Mouse (Mus musculus) heart, embryonic 15.5 days (tissue): Measurements from ENCODE around the gene Camta1. TPM values are rescaled to one million over a fixed set of nuclear protein-coding genes. Genes with fewer than 3 reads are reported as not detected.

ENCODE experiments used
- ATAC-seq: fragments of 200-750 bp; cut with Nextera tagmentation; replicated peaks from 2 replicates; pipeline ENCODE4 v1.8.0; 2017; ENCODE audit warnings: low read depth, moderate TSS enrichment; ENCODE audit not compliant: insufficient number of reproducible peaks, insufficient read depth, low FRiP score
- H3K27ac ChIP-seq: fragments of 300-500 bp; sonication (generic); 2 replicates; pipeline ENCODE4 v1.5.1; 2015; ENCODE audit warnings: mild to moderate bottlenecking, inconsistent platforms
- H3K27me3 ChIP-seq: fragments of 300-500 bp; sonication (generic); 2 replicates; pipeline ENCODE4 v1.6.1; 2015; ENCODE audit warnings: inconsistent platforms
- H3K36me3 ChIP-seq: fragments of 300-500 bp; sonication (generic); 2 replicates; pipeline ENCODE4 v1.6.1; 2015; ENCODE audit warnings: mild to moderate bottlenecking, inconsistent platforms
- H3K4me1 ChIP-seq: fragments of 300-500 bp; sonication (generic); replicated peaks from 2 replicates; pipeline ENCODE4 v1.6.1; 2015; ENCODE audit warnings: inconsistent platforms
- H3K4me2 ChIP-seq: fragments of 300-500 bp; sonication (generic); 2 replicates; pipeline ENCODE4 v1.6.1; 2015; ENCODE audit warnings: inconsistent platforms, mild to moderate bottlenecking, moderate library complexity
- H3K4me3 ChIP-seq: fragments of 300-500 bp; sonication (generic); 2 replicates; pipeline ENCODE4 v1.5.1; 2015; ENCODE audit warnings: mild to moderate bottlenecking, inconsistent platforms
- H3K9ac ChIP-seq: fragments of 300-500 bp; sonication (generic); 2 replicates; pipeline ENCODE4 v1.6.1; 2015; ENCODE audit warnings: mild to moderate bottlenecking, inconsistent platforms
- H3K9me3 ChIP-seq: fragments of 300-500 bp; sonication (generic); replicated peaks from 2 replicates; pipeline ENCODE4 v1.6.1; 2016; ENCODE audit warnings: inconsistent platforms
- WGBS: fragments of 180-500 bp; shearing (Covaris S2); methylation state at CpG from one replicate; pipeline ENCODE4 v1.1.7; 2015; ENCODE audit warnings: mixed read lengths; 5-methylcytosine and 5-hydroxymethylcytosine counted together
- polyA plus RNA-seq: library from polyadenylated mRNA; unstranded; fragments of >200 nt; fragmentation: Nextera tagmentation; extraction: Ambion mirVana; gene quantifications from 2 replicates; pipeline ENCODE4 v1.2.1, GENCODE M21; 2015

Gene Camta1
- polyA plus RNA-seq, 1 experiment from 2014 or later: 165 TPM

- H3K4me1 ChIP-seq: 0 out of 2 replicates have a peak, but pooled peaks cover 4% of the 10 kb centered on the region
- H3K9me3 ChIP-seq: no peaks in the 10 kb centered on the region
- H3K4me2 ChIP-seq: no peak overlapping the region
- no peaks in the 10 kb centered on the region for H3K36me3 ChIP-seq
- H3K27me3 ChIP-seq: no peaks in the 10 kb centered on the region
- no peak overlapping the region for H3K4me3 ChIP-seq
- 12% methylated on average over 7 of the region's 7 CpGs for WGBS
- no peak for ATAC-seq
- H3K27ac ChIP-seq: no peak overlapping the region
- H3K9ac ChIP-seq: no peak overlapping the region
Observed at GRCm38 (mm10) chr4:150966556-150966955, 895.1 kb downstream of the Camta1 start.

DNA sequence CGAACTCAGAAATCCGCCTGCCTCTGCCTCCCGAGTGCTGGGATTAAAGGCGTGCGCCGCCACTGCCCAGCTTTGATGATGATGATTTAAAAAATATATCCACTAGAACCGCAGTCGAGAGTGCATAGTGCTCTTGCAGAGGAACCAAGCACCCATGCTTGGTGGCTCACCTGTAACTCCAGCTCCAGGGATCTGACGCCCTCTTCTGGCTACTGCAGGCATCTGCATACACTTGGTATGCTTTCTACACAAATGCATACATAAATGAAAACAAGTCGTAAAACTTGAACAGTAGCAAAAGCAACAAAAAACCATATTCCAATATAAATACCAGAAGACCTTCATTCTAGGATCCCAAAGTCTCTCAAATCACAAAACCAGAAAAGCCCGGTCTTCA, 896.1 kb downstream of the Camta1 start:
- H3K27me3 ChIP-seq: no peaks in the 10 kb centered on the region
- no peak overlapping the region for H3K27ac ChIP-seq
- no peaks in the 10 kb centered on the region for H3K36me3 ChIP-seq
- 63% methylated on average over 11 of the region's 11 CpGs for WGBS
- H3K4me1 ChIP-seq: 0 out of 2 replicates have a peak, but pooled peaks cover 4% of the 10 kb centered on the region
- no peak overlapping the region for H3K9ac ChIP-seq
- no peaks in the 10 kb centered on the region for H3K9me3 ChIP-seq
- H3K4me3 ChIP-seq: no peak overlapping the region
- H3K4me2 ChIP-seq: no peak overlapping the region
- ATAC-seq: no peak

GRCm38 (mm10) chr4:150964635-150965554, 896.8 kb downstream of the Camta1 start:
- ATAC-seq: no peak
- Histone ChIP-seq H3K36me3 (no peaks in the 10 kb centered on the region), H3K4me1 (0 out of 2 replicates have a peak, but pooled peaks cover 4% of the 10 kb centered on the region), H3K9ac (no peak overlapping the region), H3K4me3 (peak overlapping the region; percentile 35), H3K27me3 (no peaks in the 10 kb centered on the region), H3K9me3 (no peaks in the 10 kb centered on the region), H3K27ac (no peak overlapping the region), H3K4me2 (peak overlapping the region; percentile 56)
- WGBS: 9% methylated on average over 25 of the region's 25 CpGs

- Histone ChIP-seq H3K9me3 (no peaks in the 10 kb centered on the region), H3K4me1 (0 out of 2 replicates have a peak, but pooled peaks cover 4% of the 10 kb centered on the region), H3K36me3 (no peaks in the 10 kb centered on the region), H3K27ac (no peak overlapping the region), H3K27me3 (no peaks in the 10 kb centered on the region), H3K4me3 (no peak overlapping the region), H3K9ac (no peak overlapping the region), H3K4me2 (no peak overlapping the region)
- WGBS: 68% methylated on average over 2 of the region's 2 CpGs
- no peak for ATAC-seq
Observed at GRCm38 (mm10) chr4:150963711-150964110, 898.0 kb downstream of the Camta1 start.

DNA sequence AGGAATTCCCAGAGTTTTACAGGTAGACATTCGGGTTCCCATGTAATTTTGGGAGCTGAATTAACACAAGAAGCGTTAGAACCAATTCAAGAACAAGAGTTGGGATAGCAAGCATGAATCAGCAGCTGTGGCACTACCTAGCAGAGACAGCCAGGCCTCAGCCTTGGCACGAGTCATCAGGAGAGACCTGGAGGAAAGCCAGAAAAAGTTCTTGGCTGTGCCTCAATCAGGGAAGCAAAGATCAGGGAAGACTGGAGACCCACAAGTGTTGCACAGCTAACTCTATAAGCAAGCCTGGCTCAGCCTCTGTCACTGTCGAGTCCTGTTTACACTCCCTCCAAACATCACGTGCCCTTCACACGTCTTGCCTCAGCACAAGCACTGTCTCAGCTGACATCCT, 899.4 kb downstream of the Camta1 start:
- no peak overlapping the region for H3K4me3 ChIP-seq
- ATAC-seq: no peak
- no peaks in the 10 kb centered on the region for H3K27me3 ChIP-seq
- no peaks in the 10 kb centered on the region for H3K9me3 ChIP-seq
- 0 out of 2 replicates have a peak, but pooled peaks cover 4% of the 10 kb centered on the region for H3K4me1 ChIP-seq
- no peak overlapping the region for H3K4me2 ChIP-seq
- H3K27ac ChIP-seq: no peak overlapping the region
- H3K36me3 ChIP-seq: no peaks in the 10 kb centered on the region
- no peak overlapping the region for H3K9ac ChIP-seq
- 39% methylated on average over 6 of the region's 6 CpGs for WGBS

DNA sequence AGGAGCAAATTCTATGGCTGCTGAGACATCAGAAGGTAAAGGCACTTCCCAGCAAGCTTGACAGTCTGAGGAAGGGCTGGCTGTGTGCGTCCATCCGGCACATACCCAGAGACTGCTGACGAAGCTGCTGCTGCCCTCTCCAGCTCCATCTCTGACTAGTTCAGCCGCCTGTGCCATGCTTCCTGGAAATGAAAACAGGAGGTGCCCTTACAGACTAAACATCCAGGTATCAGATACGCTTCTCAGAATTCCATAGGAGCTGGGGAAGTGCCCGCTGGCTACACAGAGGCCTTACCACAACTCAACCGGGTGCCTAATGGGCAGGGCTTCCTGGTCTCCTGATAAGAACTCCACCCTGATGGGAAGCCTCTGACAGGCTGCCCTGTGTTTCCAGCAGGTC, 903.1 kb downstream of the Camta1 start:
- no peaks in the 10 kb centered on the region for H3K36me3 ChIP-seq
- H3K9me3 ChIP-seq: no peaks in the 10 kb centered on the region
- no peak overlapping the region for H3K4me3 ChIP-seq
- no peaks in the 10 kb centered on the region for H3K27me3 ChIP-seq
- no peak overlapping the region for H3K27ac ChIP-seq
- no peak overlapping the region for H3K4me2 ChIP-seq
- no peak overlapping the region for H3K9ac ChIP-seq
- 71% methylated on average over 7 of the region's 7 CpGs for WGBS
- ATAC-seq: no peak
- H3K4me1 ChIP-seq: no peaks in the 10 kb centered on the region

GRCm38 (mm10) chr4:150957106-150957458, 904.6 kb downstream of the Camta1 start:
- Histone ChIP-seq H3K9ac (no peak overlapping the region), H3K27ac (no peak overlapping the region), H3K36me3 (no peaks in the 10 kb centered on the region), H3K4me2 (no peak overlapping the region), H3K4me3 (no peak overlapping the region), H3K4me1 (no peaks in the 10 kb centered on the region), H3K27me3 (no peaks in the 10 kb centered on the region), H3K9me3 (no peaks in the 10 kb centered on the region)
- 54% methylated on average over 1 of the region's 1 CpGs for WGBS
- ATAC-seq: no peak

DNA sequence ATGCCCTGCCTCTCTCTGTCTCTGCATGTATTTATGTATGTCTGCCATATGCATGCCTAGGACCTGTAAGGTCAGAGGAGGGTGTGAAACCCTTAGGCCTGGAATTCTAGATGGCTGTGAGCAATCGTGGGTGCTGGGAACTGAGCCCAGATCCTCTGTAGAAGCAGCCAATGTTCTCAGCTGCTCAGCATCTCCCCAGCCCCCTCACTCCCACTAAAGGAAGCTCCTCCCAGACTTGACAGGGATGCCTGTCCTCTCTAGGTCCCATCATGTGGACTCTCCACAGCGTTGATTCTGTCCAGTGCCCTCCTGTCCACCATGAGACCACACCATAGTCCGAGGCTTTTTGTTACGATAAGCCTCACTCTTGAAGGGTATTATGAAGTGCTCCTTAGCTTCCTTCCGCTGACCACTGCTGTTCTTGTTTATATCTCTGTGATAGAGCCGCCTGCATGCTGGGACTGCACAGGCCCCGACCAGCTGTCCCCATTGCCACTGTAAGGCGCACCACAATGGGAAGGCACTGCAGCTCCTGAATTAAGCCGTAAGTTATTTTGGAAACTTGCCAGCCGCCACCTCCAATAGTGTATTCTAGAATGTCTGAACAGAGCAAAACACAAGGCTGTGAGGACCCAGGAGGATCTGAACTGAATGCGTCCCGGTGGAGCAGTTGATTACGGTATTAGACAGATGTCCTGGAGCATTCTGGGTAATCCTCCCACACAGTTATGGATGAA, 905.1 kb downstream of the Camta1 start:
- Histone ChIP-seq H3K4me3 (no peak overlapping the region), H3K36me3 (no peaks in the 10 kb centered on the region), H3K9ac (no peak overlapping the region), H3K4me1 (no peaks in the 10 kb centered on the region), H3K4me2 (no peak overlapping the region), H3K27ac (no peak overlapping the region), H3K27me3 (no peaks in the 10 kb centered on the region), H3K9me3 (no peaks in the 10 kb centered on the region)
- 53% methylated on average over 13 of the region's 13 CpGs for WGBS
- ATAC-seq: no peak

DNA sequence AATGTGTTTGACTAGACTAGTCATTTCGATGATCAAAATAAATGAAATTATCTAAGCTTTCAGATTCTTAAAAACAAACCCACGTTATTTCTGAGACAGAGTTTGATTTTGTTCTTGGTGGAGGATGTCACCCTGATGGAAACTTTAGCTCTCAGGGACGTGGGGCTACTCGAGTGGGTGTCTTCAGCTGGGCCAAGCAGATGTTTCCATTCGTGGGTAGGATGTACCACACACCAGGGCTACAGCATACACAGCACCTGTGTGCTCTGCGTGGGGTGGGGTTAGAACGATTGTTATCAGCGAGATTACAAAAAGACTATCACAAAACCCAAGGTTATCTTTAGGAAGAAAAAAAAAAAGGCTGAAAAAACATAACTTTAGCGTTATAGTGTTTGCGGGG, 910.7 kb downstream of the Camta1 start:
- no peak for ATAC-seq
- WGBS: 70% methylated on average over 10 of the region's 10 CpGs
- no peaks in the 10 kb centered on the region for H3K36me3 ChIP-seq
- H3K4me3 ChIP-seq: no peak overlapping the region
- no peak overlapping the region for H3K27ac ChIP-seq
- no peak overlapping the region for H3K9ac ChIP-seq
- no peaks in the 10 kb centered on the region for H3K4me1 ChIP-seq
- H3K4me2 ChIP-seq: no peak overlapping the region
- H3K9me3 ChIP-seq: no peaks in the 10 kb centered on the region
- no peaks in the 10 kb centered on the region for H3K27me3 ChIP-seq

GRCm38 (mm10) chr4:150944707-150945106, 917.0 kb downstream of the Camta1 start:
- Histone ChIP-seq H3K4me3 (no peak overlapping the region), H3K27ac (no peak overlapping the region), H3K27me3 (no peaks in the 10 kb centered on the region), H3K9ac (no peak overlapping the region), H3K4me2 (no peak overlapping the region), H3K9me3 (no peaks in the 10 kb centered on the region), H3K4me1 (no peaks in the 10 kb centered on the region), H3K36me3 (no peaks in the 10 kb centered on the region)
- no peak for ATAC-seq
- 87% methylated on average over 7 of the region's 7 CpGs for WGBS

GRCm38 (mm10) chr4:150939991-150940651, 921.6 kb downstream of the Camta1 start:
- Histone ChIP-seq H3K9ac (no peak overlapping the region), H3K4me3 (no peak overlapping the region), H3K36me3 (no peaks in the 10 kb centered on the region), H3K4me1 (peaks cover 9% of the 10 kb centered on the region), H3K9me3 (no peaks in the 10 kb centered on the region), H3K27me3 (no peaks in the 10 kb centered on the region), H3K27ac (no peak overlapping the region), H3K4me2 (no peak overlapping the region)
- WGBS: 61% methylated on average over 13 of the region's 13 CpGs
- ATAC-seq: 0 out of 2 replicates have a peak, but pooled peaks have one; percentile 31
